Mouse (Mus musculus) erythroblast, embryonic 14.5 days (primary cell): ENCODE results near the gene Ifitm1.

Source experiments
- GATA1 ChIP-seq: IDR thresholded peaks from 2 replicates; pipeline ENCODE4 v1.6.1; 2012; ENCODE audit warnings: low read length, inconsistent platforms, mixed read lengths
- TAL1 ChIP-seq: IDR thresholded peaks from 3 replicates; pipeline ENCODE4 v1.6.1; 2012; ENCODE audit warnings: low read length, inconsistent platforms, mixed read lengths

DNA sequence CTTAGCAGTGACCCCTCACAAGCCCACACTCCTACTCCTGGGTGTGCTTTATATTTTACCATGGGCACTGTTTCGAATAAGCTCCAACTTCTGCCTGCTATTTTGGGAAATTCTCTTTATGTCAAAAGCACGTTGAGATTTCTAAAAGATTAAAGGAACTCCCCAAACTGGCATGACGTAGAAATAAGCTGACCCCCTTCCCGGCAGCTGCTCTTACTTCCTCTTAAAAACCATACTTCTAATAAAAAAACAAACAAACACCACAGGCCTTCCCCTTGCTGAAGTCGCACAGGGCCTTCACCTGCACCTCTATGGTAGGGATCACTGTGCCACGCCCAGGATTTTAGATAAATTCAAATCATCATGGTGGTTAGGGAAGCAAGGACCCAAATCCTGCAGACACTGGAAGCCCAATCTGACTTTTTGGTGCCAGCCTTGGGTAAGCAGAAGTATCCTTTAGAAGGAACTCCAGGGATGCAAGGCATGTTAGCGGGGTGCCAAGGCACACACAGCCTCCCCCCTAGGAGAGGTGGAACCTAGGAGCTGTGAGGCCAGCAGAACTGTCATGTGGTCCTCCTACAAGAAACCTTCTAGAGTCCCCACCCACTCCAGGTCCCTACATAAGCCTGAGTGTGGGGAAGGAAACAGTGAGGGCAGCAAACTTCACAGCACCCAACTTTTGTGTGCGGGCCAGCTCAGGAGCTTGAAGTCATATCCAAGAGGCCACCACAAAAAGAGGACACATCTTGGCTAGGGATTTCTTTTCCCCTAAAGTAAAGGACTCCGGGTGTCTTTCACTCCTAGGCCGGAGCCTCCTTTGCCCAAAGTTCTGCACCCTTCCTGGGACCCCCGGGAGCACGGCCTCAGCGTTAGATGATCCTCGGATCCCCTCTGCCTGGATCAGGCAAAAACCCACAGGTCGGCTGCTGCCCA, 13.0 kb upstream of the Ifitm1 start:
- no peak for TF ChIP-seq TAL1
- TF ChIP-seq GATA1: no peak
